Mouse (Mus musculus) layer of hippocampus, adult 11-12 months (tissue): ENCODE measurements at regions not wholly inside any gene's neighbourhood (a gene's known extent, or its start where the extent isn't known, plus 50 kb on each side); places are given as distances from the start of the nearest gene placed in this dataset.

Experiments used
- DNase-seq: peaks from one replicate; pipeline ENCODE4 v3.0.0; 2022; ENCODE audit warnings: low spot score

- DNase-seq: peak; percentile 5
Observed at GRCm38 (mm10) chr1:27642118-27642517, 954.9 kb upstream of the 4931408C20Rik start.

- DNase-seq: no peak
Observed at GRCm38 (mm10) chr1:27629101-27629500, 941.8 kb upstream of the 4931408C20Rik start.

GRCm38 (mm10) chr1:27616250-27616649 is 929.0 kb upstream of the 4931408C20Rik start:
- no peak for DNase-seq

GRCm38 (mm10) chr1:27608606-27609005 is 921.3 kb upstream of the 4931408C20Rik start:
- peak; percentile 32 for DNase-seq

- DNase-seq: no peak
Observed at GRCm38 (mm10) chr1:27578776-27579175, 891.5 kb upstream of the 4931408C20Rik start.

GRCm38 (mm10) chr1:27559426-27559825 is 872.2 kb upstream of the 4931408C20Rik start:
- DNase-seq: no peak

- DNase-seq: no peak
Observed at GRCm38 (mm10) chr1:27510787-27511395, 823.6 kb upstream of the 4931408C20Rik start.

- DNase-seq: no peak
Observed at GRCm38 (mm10) chr1:27503807-27504206, 816.5 kb upstream of the 4931408C20Rik start.

GRCm38 (mm10) chr1:27478991-27479390 is 791.7 kb upstream of the 4931408C20Rik start:
- no peak for DNase-seq

GRCm38 (mm10) chr1:27446069-27446468 is 758.8 kb upstream of the 4931408C20Rik start:
- no peak for DNase-seq
